Mouse (Mus musculus): ENCODE measurements around the gene Olfr1086.
"Not testable (repeated sequence)": the region's sequence is repeated elsewhere in the genome, so short reads cannot be mapped to it uniquely, and the experiment has no call there.

The Olfr1086 gene

DNA sequence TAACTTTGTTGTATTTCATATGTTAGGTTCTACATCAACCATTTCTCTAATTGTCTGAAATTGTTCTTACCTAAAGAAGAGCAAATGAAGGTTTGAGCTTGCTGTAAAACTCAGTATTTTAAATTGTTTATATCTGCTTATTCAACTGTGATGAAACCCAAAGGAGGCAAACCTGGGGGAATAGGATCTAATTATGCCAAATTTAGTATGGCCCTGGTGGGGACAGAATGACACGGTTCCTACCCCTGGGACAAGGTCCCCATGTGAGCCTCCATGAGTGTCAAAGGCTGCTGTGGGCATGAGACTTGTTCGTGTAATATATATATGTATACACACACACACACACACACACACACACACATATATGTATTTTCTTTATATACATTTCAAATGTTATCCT is at the start of gene Olfr1086:
Olfr1086 (minus strand) TSS at position 101 of the 400 bp plus-strand sequence.
- DNase-seq (ENCODE audit: low spot score), result no peak

- no peak for DNase-seq (ENCODE audit: low spot score)
Measured at GRCm38 (mm10) chr2:86698295-86698694, 18.4 kb upstream of the Olfr1086 start, which contains the start of gene Olfr1087. Gene Olfr1087 (minus strand): TSS chr2:86698395.

DNA sequence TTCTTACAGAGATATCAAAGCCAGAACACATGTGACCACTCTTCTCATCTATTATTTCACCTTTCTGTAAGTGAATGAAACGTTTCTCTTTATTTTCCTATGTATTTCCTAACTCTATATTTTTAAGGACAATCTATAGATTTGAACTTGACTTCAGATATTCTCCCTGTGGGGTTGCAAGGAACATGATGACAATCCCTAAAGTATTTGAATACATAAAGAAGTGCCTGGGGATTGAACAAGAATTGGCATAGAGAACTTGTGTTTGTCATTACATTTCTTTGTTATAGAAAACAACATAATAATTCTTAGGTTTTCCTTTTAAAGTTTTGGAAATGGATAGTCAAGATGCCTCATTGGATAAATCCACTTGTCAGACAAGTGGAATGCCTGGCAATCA is 18.0 kb downstream of the Olfr1086 start, which contains the start of gene Olfr1085:
Olfr1085 (minus strand) TSS at position 101 of the 400 bp plus-strand sequence.
- DNase-seq (ENCODE audit: low spot score), result no peak

DNA sequence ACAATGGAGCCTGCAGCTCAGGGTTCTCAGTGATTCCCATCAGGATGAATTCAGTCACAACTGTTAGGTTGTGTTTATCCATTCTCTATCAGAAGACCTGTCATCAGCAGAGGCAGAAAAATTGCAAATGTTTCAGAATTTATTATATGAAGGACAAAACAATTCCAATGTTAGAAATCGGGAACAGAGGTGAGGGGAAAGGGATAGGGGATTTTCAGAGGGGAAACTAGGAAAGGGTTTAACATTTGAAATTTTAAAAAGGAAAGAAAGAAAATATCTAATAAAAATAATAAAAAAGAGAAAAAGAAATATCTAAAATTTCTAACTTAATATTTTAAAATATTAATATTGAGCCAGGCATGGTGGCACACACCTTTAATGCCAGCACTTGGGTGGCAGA is 40.3 kb downstream of the Olfr1086 start, which contains the start of gene Olfr1084:
Olfr1084 (minus strand) TSS at position 101 of the 400 bp plus-strand sequence.
- not testable (repeated sequence) for DNase-seq (ENCODE audit: low spot score)
